Mouse (Mus musculus): ENCODE results near the gene Pogz. TPM values are rescaled to one million over a fixed set of nuclear protein-coding genes. Genes with fewer than 3 reads are reported as not detected.

The Pogz gene
- polyA plus RNA-seq, 1 experiment from 2014 or later: 24.3 TPM

DNA sequence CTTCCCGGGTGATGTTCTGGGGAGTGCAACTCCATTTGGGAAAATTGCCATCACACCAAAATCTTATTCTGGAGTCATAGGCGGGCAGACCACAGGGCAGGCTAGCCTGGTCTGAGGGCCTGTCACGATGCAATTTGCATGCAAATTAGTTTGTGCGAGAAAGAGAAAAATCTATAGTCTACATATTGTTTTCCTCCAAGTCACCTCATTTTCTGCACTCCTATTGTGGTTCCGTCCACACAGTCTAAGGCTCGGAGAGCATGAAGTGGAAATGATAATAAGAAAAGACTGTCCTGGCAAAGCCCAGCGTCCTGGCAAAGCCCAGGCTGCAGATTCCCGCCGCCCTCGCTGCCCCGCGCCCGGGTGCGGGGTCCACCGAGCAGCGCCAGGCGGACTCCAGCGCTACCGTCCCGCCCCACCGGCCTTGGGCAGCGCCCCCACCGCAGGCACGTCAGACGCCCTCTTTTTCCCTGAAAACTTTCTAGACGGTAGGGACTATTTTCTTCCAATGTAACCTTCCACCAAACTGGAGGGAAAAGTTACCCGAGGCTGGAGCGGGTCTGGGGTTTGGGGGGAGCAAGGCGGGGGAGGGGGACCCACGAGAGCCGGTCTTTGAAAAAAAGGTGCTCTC is 16.2 kb upstream of the Pogz start:
- H3K36me3 ChIP-seq (ENCODE audit: control insufficient read depth, insufficient read depth, low read length): no peaks in the 10 kb centered on the region
- WGBS: 3% methylated on average over 31 of the region's 31 CpGs
- H3K27ac ChIP-seq (ENCODE audit: low read depth, low read length): peak overlapping the region; percentile 86
- peak overlapping the region; percentile 71 for H3K4me2 ChIP-seq (replicated peaks; ENCODE audit: low read depth, low read length)
- H3K4me3 ChIP-seq (ENCODE audit: low read depth, low read length): peak overlapping the region; percentile 68
- ATAC-seq (ENCODE audit: low FRiP score): peak; percentile 79
- peak; percentile 84 for DNase-seq (ENCODE audit: low spot score)
- H3K4me1 ChIP-seq (replicated peaks; ENCODE audit: control insufficient read depth, insufficient read depth, low read length): no peaks in the 10 kb centered on the region
- no peaks in the 10 kb centered on the region for H3K27me3 ChIP-seq (ENCODE audit: control insufficient read depth, insufficient read depth, low read length)
- peak overlapping the region; percentile 95 for H3K9ac ChIP-seq (ENCODE audit: low read depth, low read length)
- H3K9me3 ChIP-seq (ENCODE audit: control insufficient read depth, low read length): no peaks in the 10 kb centered on the region

DNA sequence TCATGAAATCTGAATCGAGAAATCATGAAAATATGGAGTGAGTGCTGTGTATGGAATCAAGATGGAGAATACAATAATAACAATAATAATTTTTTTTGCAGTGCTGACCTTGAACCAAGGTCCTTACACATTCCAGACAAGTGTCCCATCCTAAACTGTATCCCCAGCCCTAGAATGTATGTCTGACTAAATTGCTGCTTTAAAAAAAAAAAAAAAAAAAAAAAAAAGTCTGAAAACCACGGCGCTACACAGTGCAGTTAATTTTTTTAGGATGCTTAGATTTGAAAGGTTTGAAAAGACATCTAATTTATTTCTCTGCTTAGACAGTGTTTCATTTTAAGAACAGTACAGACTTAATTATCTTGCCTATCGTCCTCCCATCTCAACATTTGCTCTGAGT is 15.3 kb upstream of the Pogz start:
- WGBS: 94% methylated on average over 4 of the region's 4 CpGs
- DNase-seq (ENCODE audit: low spot score) (no peak), ATAC-seq (ENCODE audit: low FRiP score) (no peak)
- no peak overlapping the region; the same call in 1 of the 2 replicates for H3K9ac ChIP-seq (ENCODE audit: low read depth, low read length)
- H3K9me3 ChIP-seq (ENCODE audit: control insufficient read depth, low read length): no peaks in the 10 kb centered on the region
- H3K27me3 ChIP-seq (ENCODE audit: control insufficient read depth, insufficient read depth, low read length): no peaks in the 10 kb centered on the region
- no peak overlapping the region for H3K27ac ChIP-seq (ENCODE audit: low read depth, low read length)
- no peaks in the 10 kb centered on the region for H3K36me3 ChIP-seq (ENCODE audit: control insufficient read depth, insufficient read depth, low read length)
- H3K4me1 ChIP-seq (replicated peaks; ENCODE audit: control insufficient read depth, insufficient read depth, low read length): no peaks in the 10 kb centered on the region
- peak overlapping the region; percentile 68; the same call in 1 of the 2 replicates for H3K4me3 ChIP-seq (ENCODE audit: low read depth, low read length)
- H3K4me2 ChIP-seq (replicated peaks; ENCODE audit: low read depth, low read length): peak overlapping the region; percentile 71; the same call in 1 of the 2 replicates

DNA sequence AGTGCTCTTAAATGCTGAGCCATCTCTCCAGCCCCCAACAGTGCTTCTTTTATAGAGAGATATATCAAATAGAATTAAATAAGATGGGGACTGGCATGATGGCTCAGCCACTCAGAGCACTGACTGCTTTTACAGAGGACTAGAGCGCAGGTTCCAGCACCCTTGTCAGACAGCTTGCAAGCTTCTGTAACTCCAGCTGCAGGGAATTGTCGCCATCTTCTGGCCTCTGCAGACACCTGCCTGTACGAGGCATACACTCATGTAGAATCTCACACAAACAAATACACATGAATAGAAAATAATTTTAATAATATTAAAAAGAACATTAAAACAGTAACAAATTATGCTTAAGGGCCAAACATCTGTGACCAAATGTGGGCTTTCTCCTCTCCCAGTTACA is 13.3 kb upstream of the Pogz start:
- Histone ChIP-seq H3K36me3 (ENCODE audit: control insufficient read depth, insufficient read depth, low read length) (no peaks in the 10 kb centered on the region), H3K27me3 (ENCODE audit: control insufficient read depth, insufficient read depth, low read length) (no peaks in the 10 kb centered on the region), H3K9me3 (ENCODE audit: control insufficient read depth, low read length) (no peaks in the 10 kb centered on the region), H3K27ac (ENCODE audit: low read depth, low read length) (no peak overlapping the region), H3K4me3 (ENCODE audit: low read depth, low read length) (no peak overlapping the region), H3K4me1 (replicated peaks; ENCODE audit: control insufficient read depth, insufficient read depth, low read length) (no peaks in the 10 kb centered on the region), H3K9ac (ENCODE audit: low read depth, low read length) (no peak overlapping the region), H3K4me2 (replicated peaks; ENCODE audit: low read depth, low read length) (no peak overlapping the region)
- WGBS: 76% methylated on average over 3 of the region's 3 CpGs
- DNase-seq (ENCODE audit: low spot score): no peak
- ATAC-seq (ENCODE audit: low FRiP score): no peak

DNA sequence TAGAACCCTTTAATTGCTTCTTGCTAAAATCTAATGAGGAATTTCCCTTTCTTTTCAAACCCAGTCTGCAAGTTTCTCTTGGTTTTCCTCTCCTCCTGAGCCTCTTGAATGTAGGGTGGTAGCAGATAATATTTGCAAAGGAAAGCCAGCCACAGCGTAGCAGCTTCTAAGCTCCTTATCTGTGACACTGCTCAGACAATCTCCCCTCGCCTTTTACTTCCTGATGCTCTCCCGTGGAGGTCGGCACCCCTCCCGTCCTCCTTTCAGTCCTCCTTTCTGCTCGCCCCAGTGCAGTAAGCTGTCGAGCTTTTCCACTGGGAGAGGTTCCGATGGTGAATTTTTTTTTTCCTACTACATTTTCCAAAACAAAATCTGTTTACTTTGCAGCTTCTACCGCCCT is 5.3 kb upstream of the Pogz start:
- Histone ChIP-seq H3K27me3 (ENCODE audit: control insufficient read depth, insufficient read depth, low read length) (no peaks in the 10 kb centered on the region), H3K36me3 (ENCODE audit: control insufficient read depth, insufficient read depth, low read length) (no peaks in the 10 kb centered on the region), H3K27ac (ENCODE audit: low read depth, low read length) (no peak overlapping the region), H3K9me3 (ENCODE audit: control insufficient read depth, low read length) (no peaks in the 10 kb centered on the region), H3K9ac (ENCODE audit: low read depth, low read length) (no peak overlapping the region), H3K4me1 (replicated peaks; ENCODE audit: control insufficient read depth, insufficient read depth, low read length) (no peaks in the 10 kb centered on the region), H3K4me3 (ENCODE audit: low read depth, low read length) (no peak overlapping the region), H3K4me2 (replicated peaks; ENCODE audit: low read depth, low read length) (no peak overlapping the region)
- no peak for DNase-seq (ENCODE audit: low spot score)
- WGBS: 32% methylated on average over 9 of the region's 9 CpGs
- ATAC-seq (ENCODE audit: low FRiP score): no peak

DNA sequence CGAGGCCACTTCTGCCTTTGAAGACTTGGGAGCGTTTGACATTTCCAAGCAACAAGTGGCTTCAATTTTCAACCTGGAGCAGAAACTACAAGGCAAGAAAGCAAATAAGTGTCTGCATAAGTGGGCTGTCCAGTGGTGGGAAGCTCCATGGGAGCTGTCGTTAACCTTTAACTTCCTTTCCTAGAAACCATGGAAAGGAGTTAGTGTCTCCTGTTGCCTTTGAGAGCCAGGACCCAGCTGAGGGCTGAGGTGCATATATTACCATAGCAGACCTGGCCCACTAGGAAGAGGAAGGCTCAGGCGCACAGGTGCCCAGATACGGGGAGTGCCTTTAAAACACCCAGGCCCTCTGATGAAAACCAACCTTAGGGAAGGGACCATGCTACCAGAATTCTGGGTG is 4.7 kb upstream of the Pogz start:
- ATAC-seq (ENCODE audit: low FRiP score) (no peak), DNase-seq (ENCODE audit: low spot score) (no peak)
- no peaks in the 10 kb centered on the region for H3K9me3 ChIP-seq (ENCODE audit: control insufficient read depth, low read length)
- no peak overlapping the region for H3K27ac ChIP-seq (ENCODE audit: low read depth, low read length)
- no peak overlapping the region for H3K4me2 ChIP-seq (replicated peaks; ENCODE audit: low read depth, low read length)
- WGBS: 79% methylated on average over 5 of the region's 5 CpGs
- no peak overlapping the region for H3K4me3 ChIP-seq (ENCODE audit: low read depth, low read length)
- no peaks in the 10 kb centered on the region for H3K4me1 ChIP-seq (replicated peaks; ENCODE audit: control insufficient read depth, insufficient read depth, low read length)
- H3K27me3 ChIP-seq (ENCODE audit: control insufficient read depth, insufficient read depth, low read length): no peaks in the 10 kb centered on the region
- no peak overlapping the region for H3K9ac ChIP-seq (ENCODE audit: low read depth, low read length)
- H3K36me3 ChIP-seq (ENCODE audit: control insufficient read depth, insufficient read depth, low read length): no peaks in the 10 kb centered on the region

DNA sequence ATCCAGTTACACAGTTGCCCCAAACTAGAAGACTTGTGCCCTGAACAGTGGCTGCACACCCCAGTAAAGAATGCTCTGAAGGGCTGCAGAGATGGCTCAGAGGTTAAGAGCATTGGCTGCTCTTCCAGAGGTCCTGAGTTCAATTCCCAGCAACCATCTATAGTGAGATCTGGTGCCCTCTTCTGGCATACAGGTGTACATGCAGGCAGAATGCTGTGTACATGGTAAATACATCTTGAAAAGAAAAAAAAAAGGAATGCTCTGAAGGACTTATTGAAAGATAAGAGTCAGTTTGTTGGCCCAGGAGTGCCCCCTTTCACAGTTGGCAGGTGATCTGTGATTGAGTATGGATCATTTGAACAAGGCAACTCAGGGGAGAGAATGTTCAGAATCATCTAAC is 4.0 kb upstream of the Pogz start:
- ATAC-seq (ENCODE audit: low FRiP score) (no peak), DNase-seq (ENCODE audit: low spot score) (no peak)
- H3K4me2 ChIP-seq (replicated peaks; ENCODE audit: low read depth, low read length): no peak overlapping the region
- no peaks in the 10 kb centered on the region for H3K4me1 ChIP-seq (replicated peaks; ENCODE audit: control insufficient read depth, insufficient read depth, low read length)
- no peaks in the 10 kb centered on the region for H3K9me3 ChIP-seq (ENCODE audit: control insufficient read depth, low read length)
- H3K4me3 ChIP-seq (ENCODE audit: low read depth, low read length): no peak overlapping the region
- no peak overlapping the region for H3K9ac ChIP-seq (ENCODE audit: low read depth, low read length)
- no peaks in the 10 kb centered on the region for H3K36me3 ChIP-seq (ENCODE audit: control insufficient read depth, insufficient read depth, low read length)
- no peaks in the 10 kb centered on the region for H3K27me3 ChIP-seq (ENCODE audit: control insufficient read depth, insufficient read depth, low read length)
- no peak overlapping the region for H3K27ac ChIP-seq (ENCODE audit: low read depth, low read length)

DNA sequence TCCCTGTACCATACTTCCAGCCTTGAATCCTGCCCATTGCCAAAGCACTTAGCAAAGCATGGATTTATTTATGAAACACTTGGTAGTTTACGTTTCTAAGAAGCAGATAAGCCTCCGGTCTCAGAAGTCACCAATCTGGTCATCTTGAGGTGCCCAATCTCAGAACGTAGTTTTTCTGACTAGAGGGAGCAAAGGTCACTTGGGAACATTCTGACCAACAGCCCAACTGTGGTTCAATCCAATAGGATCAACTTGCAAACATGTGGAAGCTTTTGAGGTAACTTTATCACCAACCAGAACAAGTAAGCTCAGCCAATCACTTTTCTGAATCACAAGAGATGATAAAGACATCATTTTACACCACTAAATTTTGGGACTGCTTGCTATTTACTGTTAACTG is 2.0 kb upstream of the Pogz start:
- no peaks in the 10 kb centered on the region for H3K4me1 ChIP-seq (replicated peaks; ENCODE audit: control insufficient read depth, insufficient read depth, low read length)
- H3K4me2 ChIP-seq (replicated peaks; ENCODE audit: low read depth, low read length): no peak overlapping the region
- H3K9me3 ChIP-seq (ENCODE audit: control insufficient read depth, low read length): no peaks in the 10 kb centered on the region
- no peak for ATAC-seq (ENCODE audit: low FRiP score)
- no peak overlapping the region for H3K4me3 ChIP-seq (ENCODE audit: low read depth, low read length)
- no peaks in the 10 kb centered on the region for H3K36me3 ChIP-seq (ENCODE audit: control insufficient read depth, insufficient read depth, low read length)
- DNase-seq (ENCODE audit: low spot score): no peak
- no peak overlapping the region for H3K9ac ChIP-seq (ENCODE audit: low read depth, low read length)
- WGBS: 79% methylated on average over 3 of the region's 3 CpGs
- no peaks in the 10 kb centered on the region for H3K27me3 ChIP-seq (ENCODE audit: control insufficient read depth, insufficient read depth, low read length)
- H3K27ac ChIP-seq (ENCODE audit: low read depth, low read length): no peak overlapping the region

DNA sequence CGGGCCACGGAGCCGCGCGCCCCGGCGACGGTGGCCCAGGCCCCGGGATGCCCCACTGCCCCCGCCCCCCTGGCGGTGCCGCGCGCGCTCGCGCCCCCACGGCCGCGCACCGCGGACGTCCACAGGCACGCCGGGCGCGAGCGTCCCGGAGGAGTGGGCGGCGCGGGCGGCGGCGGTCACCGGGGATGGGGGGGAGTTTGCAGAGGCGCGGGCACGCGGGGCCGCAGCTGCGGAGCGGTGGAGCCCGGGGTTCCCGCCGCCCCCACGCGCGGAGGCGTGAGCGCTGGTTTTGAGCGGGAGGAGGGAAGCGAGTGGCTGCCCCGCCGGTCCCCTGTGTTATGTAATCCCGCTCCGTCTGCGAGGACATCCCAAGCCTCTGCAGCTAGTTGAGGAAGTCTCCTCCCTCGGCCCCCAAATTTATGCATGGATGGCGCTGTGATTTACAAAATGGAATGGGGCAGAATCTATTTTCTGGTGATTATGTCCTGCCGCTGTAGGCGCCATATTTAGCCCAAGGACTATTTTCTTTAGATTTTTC is 661 bp downstream of the Pogz start:
- Histone ChIP-seq H3K4me2 (replicated peaks; ENCODE audit: low read depth, low read length) (peak overlapping the region; percentile 48), H3K27ac (ENCODE audit: low read depth, low read length) (peak overlapping the region; percentile 97), H3K4me3 (ENCODE audit: low read depth, low read length) (peak overlapping the region; percentile 64), H3K9me3 (ENCODE audit: control insufficient read depth, low read length) (no peaks in the 10 kb centered on the region), H3K9ac (ENCODE audit: low read depth, low read length) (peak overlapping the region; percentile 83), H3K4me1 (replicated peaks; ENCODE audit: control insufficient read depth, insufficient read depth, low read length) (no peaks in the 10 kb centered on the region), H3K36me3 (ENCODE audit: control insufficient read depth, insufficient read depth, low read length) (no peaks in the 10 kb centered on the region), H3K27me3 (ENCODE audit: control insufficient read depth, insufficient read depth, low read length) (no peaks in the 10 kb centered on the region)
- WGBS: under 1% methylated on average over 21 of the region's 62 CpGs
- ATAC-seq (ENCODE audit: low FRiP score) (peak; percentile 70), DNase-seq (ENCODE audit: low spot score) (peak; percentile 85)

DNA sequence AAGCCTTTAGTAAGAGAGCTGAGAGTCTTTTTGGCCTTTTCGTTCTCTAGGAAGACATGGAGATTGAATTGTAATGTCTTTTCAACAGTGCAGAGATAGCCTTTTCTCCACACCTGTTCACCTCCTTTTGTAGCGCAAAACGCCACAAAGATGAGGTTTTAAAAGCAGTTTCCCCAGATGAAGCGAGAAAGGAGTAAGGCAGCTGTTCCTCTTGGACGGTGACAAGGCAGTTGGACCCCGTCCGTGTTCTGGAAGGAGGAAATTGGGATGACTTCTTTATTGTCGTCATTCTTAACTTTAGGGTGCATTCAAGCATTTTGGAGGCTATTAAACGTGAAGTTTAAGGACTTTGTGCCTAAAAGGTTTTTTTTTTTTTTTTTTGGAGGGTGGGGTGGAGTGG is 1.3 kb downstream of the Pogz start:
- WGBS: 21% methylated on average over 9 of the region's 9 CpGs
- no peak for ATAC-seq (ENCODE audit: low FRiP score)
- H3K27me3 ChIP-seq (ENCODE audit: control insufficient read depth, insufficient read depth, low read length): no peaks in the 10 kb centered on the region

More for the DNA sequence above, 1.3 kb downstream of the Pogz start:
- no peak for DNase-seq (ENCODE audit: low spot score)
- H3K9ac ChIP-seq (ENCODE audit: low read depth, low read length): peak overlapping the region; percentile 83
- no peaks in the 10 kb centered on the region for H3K4me1 ChIP-seq (replicated peaks; ENCODE audit: control insufficient read depth, insufficient read depth, low read length)
- H3K27ac ChIP-seq (ENCODE audit: low read depth, low read length): peak overlapping the region; percentile 97
- H3K36me3 ChIP-seq (ENCODE audit: control insufficient read depth, insufficient read depth, low read length): no peaks in the 10 kb centered on the region
- H3K9me3 ChIP-seq (ENCODE audit: control insufficient read depth, low read length): no peaks in the 10 kb centered on the region
- peak overlapping the region; percentile 48 for H3K4me2 ChIP-seq (replicated peaks; ENCODE audit: low read depth, low read length)
- peak overlapping the region; percentile 64 for H3K4me3 ChIP-seq (ENCODE audit: low read depth, low read length)

All from hindbrain, embryonic 11.5 days (tissue).